Mouse (Mus musculus): ENCODE data around the gene Mfsd9. TPM values are rescaled to one million over a fixed set of nuclear protein-coding genes. Genes with fewer than 3 reads are reported as not detected.

Gene Mfsd9
- polyA plus RNA-seq, 1 experiment from 2014 or later, result 3.0 TPM

- Histone ChIP-seq H3K4me2 (no peak overlapping the region), H3K27ac (ENCODE audit: low read depth, low read length) (no peak overlapping the region), H3K9me3 (ENCODE audit: control insufficient read depth, low read length) (no peaks in the 10 kb centered on the region), H3K9ac (ENCODE audit: low read length) (no peak overlapping the region), H3K27me3 (ENCODE audit: control insufficient read depth, insufficient read depth, low read length) (no peaks in the 10 kb centered on the region), H3K4me3 (ENCODE audit: low read depth, low read length) (no peak overlapping the region), H3K4me1 (ENCODE audit: control insufficient read depth, insufficient read depth, low read length) (no peaks in the 10 kb centered on the region), H3K36me3 (ENCODE audit: control insufficient read depth, insufficient read depth, low read length) (no peaks in the 10 kb centered on the region)
- ATAC-seq (ENCODE audit: low FRiP score) (no peak), DNase-seq (ENCODE audit: low spot score, missing footprints) (no peak)
- 85% methylated on average over 3 of the region's 3 CpGs for WGBS
These were observed 18.2 kb upstream of the Mfsd9 start for GRCm38 (mm10) chr1:40808643-40809042.

- Histone ChIP-seq H3K36me3 (ENCODE audit: control insufficient read depth, insufficient read depth, low read length) (no peaks in the 10 kb centered on the region), H3K9me3 (ENCODE audit: control insufficient read depth, low read length) (no peaks in the 10 kb centered on the region), H3K27me3 (ENCODE audit: control insufficient read depth, insufficient read depth, low read length) (no peaks in the 10 kb centered on the region), H3K4me3 (ENCODE audit: low read depth, low read length) (no peak overlapping the region), H3K27ac (ENCODE audit: low read depth, low read length) (no peak overlapping the region), H3K4me1 (ENCODE audit: control insufficient read depth, insufficient read depth, low read length) (no peaks in the 10 kb centered on the region), H3K9ac (ENCODE audit: low read length) (no peak overlapping the region), H3K4me2 (no peak overlapping the region)
- 92% methylated on average over 11 of the region's 11 CpGs for WGBS
- ATAC-seq (ENCODE audit: low FRiP score), result no peak
- DNase-seq (ENCODE audit: low spot score, missing footprints), result no peak
These were observed 15.4 kb upstream of the Mfsd9 start for GRCm38 (mm10) chr1:40805891-40806290.

DNA sequence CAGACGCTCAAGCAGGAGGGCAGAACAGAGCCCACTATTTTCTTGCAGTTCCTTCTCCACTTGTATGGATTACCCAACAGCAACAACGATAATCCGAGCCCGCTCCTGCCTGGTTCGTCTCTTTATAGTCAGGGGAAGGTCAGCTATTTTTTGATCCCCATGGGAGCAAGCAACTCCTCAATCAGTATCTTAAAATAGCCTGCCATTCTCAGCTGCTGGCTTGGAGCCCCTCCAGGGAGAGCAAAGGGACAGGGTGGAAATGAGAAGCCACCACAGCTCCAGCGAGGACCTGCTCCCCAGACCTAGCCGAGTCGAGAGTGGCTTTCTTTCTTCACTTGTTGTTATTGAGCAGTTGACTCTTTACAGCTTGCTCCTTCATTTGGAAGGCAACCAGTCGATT is 14.9 kb upstream of the Mfsd9 start, which contains the start of gene Tmem182:
Gene Tmem182 (plus strand): TSS at position 251 of the 400 bp plus-strand sequence.
- Histone ChIP-seq H3K27ac (ENCODE audit: low read depth, low read length) (no peak within 1 kb of the TSS), H3K9me3 (ENCODE audit: control insufficient read depth, low read length) (no peaks in the 10 kb centered on the region), H3K27me3 (ENCODE audit: control insufficient read depth, insufficient read depth, low read length) (no peaks in the 10 kb centered on the region), H3K4me2 (no peak within 1 kb of the TSS), H3K4me1 (ENCODE audit: control insufficient read depth, insufficient read depth, low read length) (no peaks in the 10 kb centered on the region), H3K4me3 (ENCODE audit: low read depth, low read length) (no peak within 1 kb of the TSS), H3K9ac (ENCODE audit: low read length) (no peak within 1 kb of the TSS), H3K36me3 (ENCODE audit: control insufficient read depth, insufficient read depth, low read length) (no peaks in the 10 kb centered on the region)
- ATAC-seq (ENCODE audit: low FRiP score) (no peak), DNase-seq (ENCODE audit: low spot score, missing footprints) (no peak)
- 79% methylated on average over 9 of the region's 9 CpGs for WGBS

DNA sequence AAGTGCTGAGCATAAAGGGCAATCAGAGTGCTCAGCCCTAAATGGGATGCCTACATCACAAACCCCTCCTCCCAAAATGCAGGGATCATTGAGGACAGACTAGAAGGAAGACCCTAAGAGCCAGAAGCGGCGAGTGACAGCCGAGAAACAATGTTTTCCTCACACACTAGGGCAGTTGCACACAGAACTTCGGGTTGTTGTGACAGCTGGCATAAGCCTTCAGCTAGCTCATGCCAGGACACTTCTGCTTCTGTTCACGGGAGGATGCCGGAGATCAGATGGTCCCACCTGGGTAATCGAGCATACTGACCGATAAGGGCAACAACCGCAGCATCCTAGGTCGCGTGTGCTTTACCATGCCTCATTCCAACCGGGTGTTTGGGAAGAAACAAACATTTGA is 13.6 kb upstream of the Mfsd9 start:
- Histone ChIP-seq H3K4me1 (ENCODE audit: control insufficient read depth, insufficient read depth, low read length) (no peaks in the 10 kb centered on the region), H3K9me3 (ENCODE audit: control insufficient read depth, low read length) (no peaks in the 10 kb centered on the region), H3K9ac (ENCODE audit: low read length) (no peak overlapping the region), H3K4me3 (ENCODE audit: low read depth, low read length) (no peak overlapping the region), H3K4me2 (no peak overlapping the region), H3K36me3 (ENCODE audit: control insufficient read depth, insufficient read depth, low read length) (no peaks in the 10 kb centered on the region), H3K27me3 (ENCODE audit: control insufficient read depth, insufficient read depth, low read length) (no peaks in the 10 kb centered on the region), H3K27ac (ENCODE audit: low read depth, low read length) (no peak overlapping the region)
- no peak for DNase-seq (ENCODE audit: low spot score, missing footprints)
- ATAC-seq (ENCODE audit: low FRiP score), result no peak
- 91% methylated on average over 12 of the region's 12 CpGs for WGBS

GRCm38 (mm10) chr1:40802759-40803158 is 12.3 kb upstream of the Mfsd9 start:
- Histone ChIP-seq H3K27me3 (ENCODE audit: control insufficient read depth, insufficient read depth, low read length) (no peaks in the 10 kb centered on the region), H3K4me2 (no peak overlapping the region), H3K4me1 (ENCODE audit: control insufficient read depth, insufficient read depth, low read length) (no peaks in the 10 kb centered on the region), H3K9ac (ENCODE audit: low read length) (no peak overlapping the region), H3K36me3 (ENCODE audit: control insufficient read depth, insufficient read depth, low read length) (no peaks in the 10 kb centered on the region), H3K4me3 (ENCODE audit: low read depth, low read length) (no peak overlapping the region), H3K27ac (ENCODE audit: low read depth, low read length) (no peak overlapping the region), H3K9me3 (ENCODE audit: control insufficient read depth, low read length) (no peaks in the 10 kb centered on the region)
- ATAC-seq (ENCODE audit: low FRiP score) (no peak), DNase-seq (ENCODE audit: low spot score, missing footprints) (peak; percentile 90)
- 26% methylated on average over 3 of the region's 3 CpGs for WGBS

GRCm38 (mm10) chr1:40800908-40801307 is 10.4 kb upstream of the Mfsd9 start:
- Histone ChIP-seq H3K36me3 (ENCODE audit: control insufficient read depth, insufficient read depth, low read length) (no peaks in the 10 kb centered on the region), H3K27me3 (ENCODE audit: control insufficient read depth, insufficient read depth, low read length) (no peaks in the 10 kb centered on the region), H3K9me3 (ENCODE audit: control insufficient read depth, low read length) (no peaks in the 10 kb centered on the region), H3K9ac (ENCODE audit: low read length) (no peak overlapping the region), H3K27ac (ENCODE audit: low read depth, low read length) (no peak overlapping the region), H3K4me3 (ENCODE audit: low read depth, low read length) (no peak overlapping the region), H3K4me1 (ENCODE audit: control insufficient read depth, insufficient read depth, low read length) (no peaks in the 10 kb centered on the region), H3K4me2 (no peak overlapping the region)
- no peak for DNase-seq (ENCODE audit: low spot score, missing footprints)
- no peak for ATAC-seq (ENCODE audit: low FRiP score)
- 79% methylated on average over 5 of the region's 5 CpGs for WGBS

- Histone ChIP-seq H3K27me3 (ENCODE audit: control insufficient read depth, insufficient read depth, low read length) (no peaks in the 10 kb centered on the region), H3K36me3 (ENCODE audit: control insufficient read depth, insufficient read depth, low read length) (no peaks in the 10 kb centered on the region), H3K4me1 (ENCODE audit: control insufficient read depth, insufficient read depth, low read length) (no peaks in the 10 kb centered on the region), H3K9ac (ENCODE audit: low read length) (no peak overlapping the region), H3K27ac (ENCODE audit: low read depth, low read length) (no peak overlapping the region), H3K4me2 (no peak overlapping the region), H3K4me3 (ENCODE audit: low read depth, low read length) (no peak overlapping the region), H3K9me3 (ENCODE audit: control insufficient read depth, low read length) (no peaks in the 10 kb centered on the region)
- 93% methylated on average over 8 of the region's 8 CpGs for WGBS
- ATAC-seq (ENCODE audit: low FRiP score) (no peak), DNase-seq (ENCODE audit: low spot score, missing footprints) (no peak)
These were observed 8.6 kb upstream of the Mfsd9 start for GRCm38 (mm10) chr1:40799121-40799520.

DNA sequence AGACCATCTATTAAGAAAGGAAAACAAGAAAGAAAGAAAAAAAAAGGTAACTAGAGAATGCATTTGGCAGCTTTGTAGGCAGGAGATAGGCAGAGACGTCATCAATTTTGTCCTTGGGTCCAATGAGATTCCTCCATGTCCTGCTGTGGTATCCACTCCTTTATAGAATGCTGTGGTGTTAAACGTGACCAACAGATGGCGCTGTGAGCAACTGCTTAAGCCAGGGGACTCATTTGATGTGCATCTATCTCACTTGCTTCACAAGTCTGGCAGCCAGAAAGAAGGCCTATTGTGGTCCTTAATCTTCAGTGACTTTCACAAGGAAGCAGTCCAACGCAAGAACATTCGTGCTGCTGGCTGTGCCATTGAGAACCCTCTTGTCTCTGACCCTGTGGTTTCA is 6.9 kb upstream of the Mfsd9 start:
- no peaks in the 10 kb centered on the region for H3K9me3 ChIP-seq (ENCODE audit: control insufficient read depth, low read length)
- WGBS, result 17% methylated on average over 5 of the region's 5 CpGs
- H3K36me3 ChIP-seq (ENCODE audit: control insufficient read depth, insufficient read depth, low read length), result no peaks in the 10 kb centered on the region
- ATAC-seq (ENCODE audit: low FRiP score), result peak; percentile 62
- H3K9ac ChIP-seq (ENCODE audit: low read length), result no peak overlapping the region
- no peak overlapping the region for H3K27ac ChIP-seq (ENCODE audit: low read depth, low read length)
- no peak overlapping the region for H3K4me3 ChIP-seq (ENCODE audit: low read depth, low read length)
- H3K27me3 ChIP-seq (ENCODE audit: control insufficient read depth, insufficient read depth, low read length), result no peaks in the 10 kb centered on the region
- no peak overlapping the region for H3K4me2 ChIP-seq
- peak; percentile 96 for DNase-seq (ENCODE audit: low spot score, missing footprints)
- no peaks in the 10 kb centered on the region for H3K4me1 ChIP-seq (ENCODE audit: control insufficient read depth, insufficient read depth, low read length)

DNA sequence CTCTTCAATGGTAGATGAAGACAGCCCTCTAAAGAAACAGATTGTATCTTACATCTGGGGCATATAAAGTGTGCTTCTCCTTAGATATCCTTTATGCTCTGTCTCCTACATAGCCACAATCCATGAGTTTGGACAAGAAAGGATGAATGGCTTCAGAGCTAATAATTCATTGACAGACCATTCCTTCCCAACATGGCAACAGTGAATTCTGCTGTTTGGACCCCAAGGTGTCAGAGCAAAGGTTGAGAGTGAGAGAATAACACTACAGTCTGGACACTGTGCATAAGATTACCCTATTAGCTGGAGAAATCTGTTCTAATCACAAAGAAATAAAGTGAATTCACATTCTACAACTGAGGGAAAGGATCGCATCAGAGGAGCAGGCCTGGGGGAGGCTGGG is 5.0 kb upstream of the Mfsd9 start:
- Histone ChIP-seq H3K27ac (ENCODE audit: low read depth, low read length) (no peak overlapping the region), H3K9me3 (ENCODE audit: control insufficient read depth, low read length) (no peaks in the 10 kb centered on the region), H3K36me3 (ENCODE audit: control insufficient read depth, insufficient read depth, low read length) (no peaks in the 10 kb centered on the region), H3K4me1 (ENCODE audit: control insufficient read depth, insufficient read depth, low read length) (peaks cover 4% of the 10 kb centered on the region; the same call in 1 of the 2 replicates), H3K9ac (ENCODE audit: low read length) (no peak overlapping the region), H3K4me3 (ENCODE audit: low read depth, low read length) (no peak overlapping the region), H3K4me2 (no peak overlapping the region), H3K27me3 (ENCODE audit: control insufficient read depth, insufficient read depth, low read length) (no peaks in the 10 kb centered on the region)
- DNase-seq (ENCODE audit: low spot score, missing footprints) (no peak), ATAC-seq (ENCODE audit: low FRiP score) (no peak)
- 97% methylated on average over 1 of the region's 1 CpGs for WGBS
